Mouse (Mus musculus) liver (tissue): ENCODE results near the gene Cradd.

Experiments
- DNase-seq: peaks from one replicate; pipeline ENCODE4 v3.0.0-alpha.2; 2020; ENCODE audit warnings: mixed read lengths

Gene Cradd

GRCm38 (mm10) chr10:95332596-95332995 lies 8.7 kb upstream of the Cradd start:
- no peak for DNase-seq

- DNase-seq = no peak
Measured at GRCm38 (mm10) chr10:95330375-95331363, 6.7 kb upstream of the Cradd start.

- no peak for DNase-seq
Measured at GRCm38 (mm10) chr10:95329884-95330283, 6.0 kb upstream of the Cradd start.

GRCm38 (mm10) chr10:95324278-95324631 lies 322 bp upstream of the Cradd start:
- no peak for DNase-seq

GRCm38 (mm10) chr10:95322076-95323070 lies 1.6 kb downstream of the Cradd start:
- no peak for DNase-seq

GRCm38 (mm10) chr10:95319001-95319400 lies 4.9 kb downstream of the Cradd start:
- DNase-seq = no peak

- DNase-seq = no peak
Measured at GRCm38 (mm10) chr10:95318392-95318708, 5.6 kb downstream of the Cradd start.

- no peak for DNase-seq
Measured at GRCm38 (mm10) chr10:95317581-95318391, 6.1 kb downstream of the Cradd start.

- DNase-seq = no peak
Measured at GRCm38 (mm10) chr10:95317091-95317490, 6.8 kb downstream of the Cradd start.

GRCm38 (mm10) chr10:95316675-95317074 lies 7.3 kb downstream of the Cradd start:
- no peak for DNase-seq

- DNase-seq = no peak
Measured at GRCm38 (mm10) chr10:95315801-95316474, 8.0 kb downstream of the Cradd start.

- no peak for DNase-seq
Measured at GRCm38 (mm10) chr10:95315321-95315720, 8.6 kb downstream of the Cradd start.

- DNase-seq = no peak
Measured at GRCm38 (mm10) chr10:95314019-95314418, 9.9 kb downstream of the Cradd start.

- DNase-seq = no peak
Measured at GRCm38 (mm10) chr10:95313524-95313923, 10.4 kb downstream of the Cradd start.

GRCm38 (mm10) chr10:95310688-95311441 lies 13.1 kb downstream of the Cradd start:
- no peak for DNase-seq

- no peak for DNase-seq
Measured at GRCm38 (mm10) chr10:95309412-95310322, 14.3 kb downstream of the Cradd start.

- DNase-seq = no peak
Measured at GRCm38 (mm10) chr10:95308991-95309390, 14.9 kb downstream of the Cradd start.

GRCm38 (mm10) chr10:95307916-95308315 lies 16.0 kb downstream of the Cradd start:
- DNase-seq = no peak

GRCm38 (mm10) chr10:95306824-95307552 lies 16.9 kb downstream of the Cradd start:
- no peak for DNase-seq
